Mouse (Mus musculus): ENCODE measurements around the gene Zfp710.
A peak's percentile ranks its signal among the peaks of the same experiment; 100 is the strongest.

Zfp710 gene

GRCm38 (mm10) chr7:80057781-80058180, 33.2 kb downstream of the Zfp710 start:
- no peak for DNase-seq (ENCODE audit: low spot score)

DNA sequence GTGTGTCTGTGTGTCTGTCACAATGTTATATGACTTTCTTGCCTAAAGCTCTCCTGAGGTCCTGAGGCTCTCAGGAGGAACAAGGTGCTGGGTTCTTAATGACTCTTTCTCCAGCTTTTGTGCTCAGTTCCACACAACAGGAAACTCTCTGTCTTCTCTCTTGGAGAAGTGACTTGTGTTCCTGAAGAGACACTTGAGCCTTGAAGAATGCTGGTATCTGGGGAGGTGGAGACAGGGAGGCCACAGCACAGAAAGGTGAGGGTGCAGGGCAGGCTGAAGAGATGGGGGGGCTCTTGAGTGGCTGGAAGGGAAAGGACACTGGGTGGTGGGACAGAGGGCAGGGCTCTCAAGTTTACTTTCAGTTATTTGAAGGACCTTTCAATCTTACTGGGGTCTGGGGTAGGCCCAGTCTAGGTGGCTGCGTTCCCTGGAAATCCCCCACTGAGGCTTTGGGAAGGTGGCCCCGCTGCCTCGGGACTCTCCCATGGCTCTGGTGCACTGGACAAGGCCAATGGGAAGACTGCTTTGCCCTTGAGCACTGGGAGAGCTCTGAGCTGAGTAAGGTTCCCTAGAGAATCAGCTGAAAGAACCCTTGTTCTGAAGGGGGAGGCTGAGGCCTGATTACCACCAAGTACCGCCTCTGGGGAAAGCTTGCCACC, 33.9 kb downstream of the Zfp710 start:
- no peak for DNase-seq (ENCODE audit: low spot score)

- DNase-seq (ENCODE audit: low spot score): no peak
Observed at GRCm38 (mm10) chr7:80059064-80059838, 34.6 kb downstream of the Zfp710 start.

- DNase-seq (ENCODE audit: low spot score): no peak
Observed at GRCm38 (mm10) chr7:80060012-80060778, 35.6 kb downstream of the Zfp710 start.

DNA sequence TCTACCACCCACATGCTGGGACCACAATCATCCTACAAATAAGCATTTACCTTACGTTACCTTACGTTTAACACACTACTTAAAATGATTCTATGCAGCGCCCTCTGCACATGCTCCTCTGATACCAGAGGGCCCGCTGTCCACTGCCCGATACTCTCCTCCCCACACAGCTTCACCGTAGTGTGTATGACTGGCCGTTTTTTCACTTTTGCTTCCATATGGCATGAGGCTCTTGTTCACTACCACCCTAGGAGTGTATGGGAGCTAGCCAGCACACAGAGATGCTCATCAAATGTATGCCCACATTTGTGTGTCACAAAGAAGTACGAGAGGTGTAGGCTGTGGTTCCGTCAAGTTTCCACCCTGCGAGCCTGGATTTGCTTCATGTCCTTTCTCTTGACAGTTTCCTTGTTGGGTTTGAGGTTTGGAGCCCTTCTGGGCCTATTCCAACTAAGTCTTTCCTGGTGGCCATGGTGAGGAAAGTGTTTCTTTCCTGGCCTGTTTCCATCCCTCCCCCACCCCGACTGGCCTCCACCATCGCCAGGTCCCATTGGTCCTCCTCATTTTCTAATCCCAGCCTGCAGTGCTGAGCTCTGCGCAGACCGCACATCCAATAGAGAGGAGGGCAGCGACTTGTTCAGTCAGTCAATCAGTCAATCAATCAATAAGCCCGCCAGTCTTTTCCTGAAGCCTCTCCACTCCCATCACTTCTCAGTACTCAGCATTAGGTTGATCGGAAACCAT, 37.6 kb downstream of the Zfp710 start:
- no peak for DNase-seq (ENCODE audit: low spot score)

DNA sequence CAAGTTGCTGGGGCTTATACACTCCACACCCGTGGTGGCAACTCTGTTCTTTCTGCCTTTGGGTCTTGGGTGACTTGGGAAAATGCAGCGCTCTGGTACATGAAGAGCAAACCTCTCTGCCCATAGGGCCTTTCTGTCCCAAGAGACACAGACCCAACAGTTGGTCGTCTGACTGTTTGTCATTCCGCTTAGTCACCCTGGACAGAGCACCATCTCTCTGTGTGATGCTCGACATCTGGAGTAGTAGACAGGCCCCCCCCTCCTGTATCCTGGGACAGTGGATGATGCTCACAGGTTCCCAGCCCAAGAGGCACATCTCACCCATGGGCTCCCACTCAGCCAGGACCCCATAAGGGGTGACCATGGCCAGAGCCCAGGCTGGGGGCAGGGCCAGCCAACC, 38.6 kb downstream of the Zfp710 start:
- no peak for DNase-seq (ENCODE audit: low spot score)

- no peak for DNase-seq (ENCODE audit: low spot score)
Observed at GRCm38 (mm10) chr7:80063902-80064736, 39.5 kb downstream of the Zfp710 start.

- no peak for DNase-seq (ENCODE audit: low spot score)
Observed at GRCm38 (mm10) chr7:80065250-80065649, 40.6 kb downstream of the Zfp710 start.

- DNase-seq (ENCODE audit: low spot score): no peak
Observed at GRCm38 (mm10) chr7:80066675-80067455, 42.3 kb downstream of the Zfp710 start.

DNA sequence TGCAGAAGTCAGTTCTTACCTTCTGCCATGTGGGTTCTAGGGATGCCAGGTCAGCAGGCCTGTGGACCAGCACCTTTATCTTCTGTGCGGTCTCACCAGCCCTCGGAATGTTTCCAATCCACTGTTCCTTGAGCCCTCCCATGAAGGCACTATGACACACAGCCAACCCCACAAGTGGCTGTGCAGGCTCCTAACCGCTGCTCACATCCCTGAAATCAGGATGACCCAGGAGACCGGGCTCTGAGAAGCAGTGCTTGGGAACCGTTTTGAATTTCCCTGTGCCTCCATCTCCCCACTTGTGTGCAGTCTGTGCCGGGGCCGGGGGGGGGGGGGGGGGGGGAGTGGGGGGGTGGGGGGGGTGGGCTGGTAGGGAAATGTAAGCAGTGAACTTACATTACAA, 43.7 kb downstream of the Zfp710 start:
- no peak for DNase-seq (ENCODE audit: low spot score)

DNA sequence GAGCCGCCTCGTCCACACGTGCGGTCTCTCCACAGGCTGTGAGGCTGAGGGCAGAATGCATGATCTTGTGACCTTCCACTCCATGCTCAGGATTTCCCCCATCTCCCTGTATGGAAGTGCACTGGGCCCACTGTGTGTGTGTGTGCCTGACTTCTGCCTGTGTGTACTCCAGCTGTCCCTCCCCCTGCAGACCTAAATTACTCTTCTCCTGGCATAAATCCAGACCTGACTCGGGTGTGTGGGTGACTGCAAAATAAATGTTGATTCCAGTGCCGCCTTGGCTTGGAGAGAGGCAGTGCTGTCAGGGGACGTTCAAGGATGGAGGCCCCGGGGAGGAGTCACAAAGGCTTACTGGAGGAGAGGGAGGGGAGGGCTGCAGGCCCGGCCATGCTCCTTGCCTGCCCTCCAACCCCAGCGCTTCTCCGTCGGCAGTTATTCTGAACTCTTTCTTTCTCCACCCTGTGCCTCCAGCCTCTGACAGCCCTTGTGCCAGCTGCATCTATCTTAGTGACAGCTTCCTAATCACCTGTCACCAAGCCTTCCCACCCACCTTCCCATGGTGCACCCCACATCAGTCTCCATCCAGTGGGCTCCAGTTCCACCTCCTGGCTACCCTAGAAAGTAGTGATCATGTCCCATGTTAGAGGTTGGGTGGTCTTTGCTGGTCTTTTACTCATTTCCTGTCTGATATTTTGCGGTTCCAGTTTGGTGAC, 45.2 kb downstream of the Zfp710 start:
- peak; percentile 62 for DNase-seq (ENCODE audit: low spot score)

GRCm38 (mm10) chr7:80071209-80071608, 46.6 kb downstream of the Zfp710 start:
- no peak for DNase-seq (ENCODE audit: low spot score)

DNA sequence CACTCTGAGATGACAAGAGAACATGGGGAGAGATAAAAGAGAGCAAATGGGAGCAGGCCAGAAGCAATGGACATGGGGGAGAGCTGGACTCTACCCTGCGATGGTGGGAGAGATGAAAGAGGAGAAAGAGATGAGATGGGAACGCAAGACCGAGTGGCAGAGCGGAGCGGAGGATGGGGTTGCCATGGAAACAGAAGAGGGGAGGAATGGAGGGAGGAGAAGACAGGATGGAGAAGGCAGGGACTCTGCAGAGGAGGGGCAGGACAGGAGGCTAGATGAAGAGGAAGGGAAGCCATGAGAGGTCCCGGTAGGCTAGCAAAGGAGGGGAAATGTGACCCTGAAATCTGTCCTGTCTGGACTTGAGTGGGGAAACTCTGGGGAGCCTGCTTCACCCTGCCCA, 47.7 kb downstream of the Zfp710 start:
- peak; percentile 55 for DNase-seq (ENCODE audit: low spot score)

DNA sequence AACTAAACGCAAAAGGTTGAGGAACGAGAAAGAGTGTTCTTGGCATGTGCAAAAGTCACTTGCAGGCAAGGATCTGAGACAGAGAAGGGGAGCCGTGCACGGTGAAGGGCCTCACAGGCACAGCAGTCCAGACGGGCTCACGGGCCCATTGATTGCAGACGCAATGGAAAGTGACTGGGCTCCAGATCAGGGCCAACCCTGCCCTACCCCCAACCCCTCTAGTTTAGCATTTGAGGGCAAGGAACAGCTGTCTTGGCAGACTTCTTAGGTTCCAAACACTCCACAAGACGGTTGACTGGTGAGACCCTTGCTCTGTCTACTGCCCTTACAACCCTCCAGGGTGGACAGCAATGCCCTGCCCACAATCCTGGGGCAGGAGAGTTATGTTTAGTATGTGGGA, 48.9 kb downstream of the Zfp710 start:
- DNase-seq (ENCODE audit: low spot score): no peak

DNA sequence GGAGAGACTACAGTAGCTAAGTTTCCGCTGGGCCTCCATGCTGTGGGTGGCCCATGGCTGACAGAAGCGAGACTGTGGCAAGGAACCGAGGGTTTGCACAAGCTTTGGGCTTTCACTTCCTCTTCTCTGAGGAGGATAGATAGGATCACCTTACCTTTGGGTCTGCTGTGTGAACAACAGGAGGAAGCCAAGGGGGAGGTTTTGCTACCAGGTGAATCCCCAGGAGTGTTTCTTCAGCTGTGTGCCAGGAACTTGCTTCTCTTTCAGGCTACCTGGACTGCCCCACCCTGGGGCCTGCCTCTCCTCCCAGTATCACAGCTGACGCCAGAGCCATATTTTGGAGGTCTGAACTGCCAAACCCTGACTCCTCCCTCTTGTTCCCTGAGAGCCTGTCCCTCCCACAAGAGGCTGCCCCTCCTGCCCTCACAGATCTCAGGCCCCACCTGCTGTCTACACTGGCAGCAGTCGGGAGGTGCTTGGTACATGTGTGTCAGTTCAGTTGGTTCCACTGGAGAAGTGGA, 50.4 kb downstream of the Zfp710 start:
- DNase-seq (ENCODE audit: low spot score): no peak

- no peak for DNase-seq (ENCODE audit: low spot score)
Observed at GRCm38 (mm10) chr7:80075946-80076583, 51.5 kb downstream of the Zfp710 start.

DNA sequence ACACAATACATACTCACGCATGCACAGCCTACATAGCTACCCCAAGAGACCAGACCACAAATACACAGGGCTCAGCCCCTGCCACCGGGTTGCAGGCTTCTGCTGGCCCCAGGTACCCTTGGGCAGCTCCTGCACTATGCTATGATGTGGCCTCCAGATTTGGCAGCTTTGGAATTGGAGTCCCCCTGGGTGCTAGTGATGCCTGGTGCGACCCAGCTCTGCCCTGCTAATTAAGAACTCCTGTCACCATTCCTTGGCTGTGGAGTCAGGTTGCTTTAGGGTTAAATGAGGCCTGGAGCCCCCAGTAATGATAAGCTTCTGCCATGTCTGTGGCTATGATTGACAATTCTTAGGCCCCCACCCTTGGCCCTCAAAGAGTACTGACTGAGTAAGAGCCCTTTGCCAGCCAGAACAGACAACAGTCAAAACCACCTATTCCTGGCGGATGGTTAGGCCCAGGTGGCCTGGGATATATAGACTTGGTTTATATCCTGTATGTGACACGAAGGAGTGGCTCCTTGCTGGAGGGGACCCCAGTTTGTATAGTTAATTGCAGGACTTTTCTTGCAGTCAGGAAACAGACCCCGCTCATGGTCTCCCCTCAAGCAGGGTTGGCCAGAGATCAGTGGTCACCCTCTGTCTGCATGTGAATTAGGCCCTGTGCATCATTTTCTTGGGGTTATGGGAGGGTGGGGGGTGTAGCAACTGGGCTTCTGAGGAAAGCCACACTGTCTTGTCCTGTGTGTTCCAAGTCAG, 52.5 kb downstream of the Zfp710 start:
- no peak for DNase-seq (ENCODE audit: low spot score)

- DNase-seq (ENCODE audit: low spot score): no peak
Observed at GRCm38 (mm10) chr7:80077801-80078200, 53.2 kb downstream of the Zfp710 start.
